Mouse (Mus musculus) lung, postnatal 4 days (tissue): Measurements from ENCODE around the gene Olfr1466.

Experiments used
- DNase-seq, 2 experiments: peaks; one replicate each; pipeline ENCODE4 v3.0.0; 2021

Gene Olfr1466

GRCm38 (mm10) chr19:13338562-13338961 is at the start of gene Olfr1466:
Gene Olfr1466 (plus strand): TSS chr19:13338862.
- no peak for DNase-seq

- DNase-seq = no peak
Measured at GRCm38 (mm10) chr19:13315441-13315840, 23.2 kb upstream of the Olfr1466 start, which contains the start of gene Olfr1465. Gene Olfr1465 (minus strand): TSS chr19:13315541.

GRCm38 (mm10) chr19:13361936-13362335 is 23.3 kb downstream of the Olfr1466 start, which contains the start of gene Olfr1467:
Gene Olfr1467 (plus strand): TSS chr19:13362236.
- no peak for DNase-seq
